In genomic region chr2:122366706-122367105, GRCm38 (mm10) we compare ENCODE assay signal across 8 mouse cellular contexts. TPM values are rescaled to one million over a fixed set of nuclear protein-coding genes. Genes with fewer than 3 reads are reported as not detected.
DNase-seq lines count a peak whose midpoint lies in the region; ATAC-seq lines count a peak whose summit lies in the region.
"Had no signal": no experiment of that assay in that cellular context is flagged by ENCODE, and none has a peak within 500 bp of the region (broad histone marks: within the 10 kb centered on the region; RNA-seq: fewer than 3 reads in every experiment).

No protein-coding gene starts in this region.

- H3K4me2 ChIP-seq in neural tube, embryonic 11.5 days (ENCODE audit: low read depth), result peak overlapping the region; percentile 87
- peak overlapping the region; percentile 90 for H3K4me2 ChIP-seq in stomach, embryonic 16.5 days (ENCODE audit: low read depth, low read length)

- peak overlapping the region; percentile 95 for H3K4me3 ChIP-seq in neural tube, embryonic 11.5 days (ENCODE audit: low read depth, low read length)
- H3K4me3 ChIP-seq in limb, embryonic 10.5 days, result peak overlapping the region; percentile 96
- H3K4me3 ChIP-seq in stomach, embryonic 16.5 days (replicated peaks; ENCODE audit: low read length), result no peak overlapping the region

- no peak for ATAC-seq in neural tube, embryonic 11.5 days (ENCODE audit: insufficient read depth, low FRiP score, low TSS enrichment)
- no peak for ATAC-seq in stomach, embryonic 16.5 days (ENCODE audit: insufficient read depth, low FRiP score)

- 26% methylated on average over 5 of the region's 5 CpGs for WGBS in neural tube, embryonic 11.5 days
- WGBS in limb, embryonic 10.5 days, result 19% methylated on average over 5 of the region's 5 CpGs
- 60% methylated on average over 5 of the region's 5 CpGs for WGBS in stomach, embryonic 16.5 days

- H3K27ac ChIP-seq in neural tube, embryonic 11.5 days (ENCODE audit: low read depth, low read length), result peak overlapping the region; percentile 31; the same call in 1 of the 2 replicates
- H3K27ac ChIP-seq in limb, embryonic 10.5 days, result no peak overlapping the region
- no peak overlapping the region for H3K27ac ChIP-seq in stomach, embryonic 16.5 days (ENCODE audit: low read length)

- DNase-seq in neural tube, embryonic 11.5 days (ENCODE audit: low spot score), result no peak
- no peak for DNase-seq in neural tube, embryonic 10.5 days (ENCODE audit: extremely low spot score, low spot score)
- DNase-seq in embryo, embryonic 9.5 days (ENCODE audit: extremely low spot score), result peak; percentile 38
- DNase-seq in limb, embryonic 10.5 days (ENCODE audit: low spot score), result no peak
- DNase-seq in testis, postnatal 10 days (ENCODE audit: low spot score), result no peak
- no peak for DNase-seq in B cell, adult 2 months
- DNase-seq: right cerebral cortex, postnatal 4 days had no signal

- H3K4me1 ChIP-seq in neural tube, embryonic 11.5 days (ENCODE audit: control insufficient read depth, insufficient read depth, low read length), result peaks cover 19% of the 10 kb centered on the region
- H3K4me1 ChIP-seq in limb, embryonic 10.5 days, result peaks cover 37% of the 10 kb centered on the region
- peaks cover 20% of the 10 kb centered on the region for H3K4me1 ChIP-seq in stomach, embryonic 16.5 days (ENCODE audit: control insufficient read depth, insufficient read depth, low read length)

- peak overlapping the region; percentile 3; the same call in 1 of the 2 replicates for H3K9ac ChIP-seq in neural tube, embryonic 11.5 days (ENCODE audit: low read length)
- H3K9ac ChIP-seq in stomach, embryonic 16.5 days (ENCODE audit: low read length), result no peak overlapping the region

- H3K36me3 ChIP-seq in neural tube, embryonic 11.5 days (ENCODE audit: control insufficient read depth, insufficient read depth, low read length), result peaks cover 4% of the 10 kb centered on the region; the same call in 1 of the 2 replicates
- peaks cover 40% of the 10 kb centered on the region for H3K36me3 ChIP-seq in limb, embryonic 10.5 days
- no peaks in the 10 kb centered on the region for H3K36me3 ChIP-seq in stomach, embryonic 16.5 days (ENCODE audit: control insufficient read depth, insufficient read depth, low read length)

- no peaks in the 10 kb centered on the region for H3K27me3 ChIP-seq in neural tube, embryonic 11.5 days (ENCODE audit: control insufficient read depth, insufficient read depth, low read length)
- peaks cover 18% of the 10 kb centered on the region for H3K27me3 ChIP-seq in limb, embryonic 10.5 days (ENCODE audit: low read depth, poor library complexity, severe bottlenecking)
- no peaks in the 10 kb centered on the region for H3K27me3 ChIP-seq in stomach, embryonic 16.5 days (ENCODE audit: control insufficient read depth, insufficient read depth, low read length)

- no peaks in the 10 kb centered on the region for H3K9me3 ChIP-seq in neural tube, embryonic 11.5 days (ENCODE audit: control insufficient read depth, low read length)
- H3K9me3 ChIP-seq in limb, embryonic 10.5 days (replicated peaks), result no peaks in the 10 kb centered on the region
- no peaks in the 10 kb centered on the region for H3K9me3 ChIP-seq in stomach, embryonic 16.5 days (replicated peaks; ENCODE audit: control insufficient read depth, low read length)

RNA-seq across cellular contexts. Expression of gene Shf, which starts 2.3 kb away (rescaled TPM):
- polyA plus RNA-seq in neural tube, embryonic 11.5 days (2014; fragmentation: Nextera tagmentation; extraction: Ambion mirVana), result 12.9 and 13.8 TPM in 2 replicates
- 5.4 TPM in 2 replicates for polyA plus RNA-seq in limb, embryonic 10.5 days (2016; fragmentation: Nextera tagmentation; extraction: Ambion mirVana)
- polyA plus RNA-seq in stomach, embryonic 16.5 days (2015; fragmentation: Nextera tagmentation; extraction: Ambion mirVana), result 1.1 and 2.5 TPM in 2 replicates

RNA-seq across cellular contexts. Expression of gene Duox1, which starts 51.2 kb away (rescaled TPM):
- 0.07 and 0.11 TPM in 2 replicates for polyA plus RNA-seq in neural tube, embryonic 11.5 days (2014; fragmentation: Nextera tagmentation; extraction: Ambion mirVana)
- 0.14 and 0.18 TPM in 2 replicates for polyA plus RNA-seq in limb, embryonic 10.5 days (2016; fragmentation: Nextera tagmentation; extraction: Ambion mirVana)
- polyA plus RNA-seq in stomach, embryonic 16.5 days (2015; fragmentation: Nextera tagmentation; extraction: Ambion mirVana), result 2.7 and 4.3 TPM in 2 replicates

RNA-seq across cellular contexts. Expression of gene Duoxa1, which starts 53.2 kb away (rescaled TPM):
- polyA plus RNA-seq in neural tube, embryonic 11.5 days (2014; fragmentation: Nextera tagmentation; extraction: Ambion mirVana), result not detected in 2 replicates
- 0.45 TPM in 1 of 2 replicates, not detected in the other for polyA plus RNA-seq in limb, embryonic 10.5 days (2016; fragmentation: Nextera tagmentation; extraction: Ambion mirVana)
- 11.4 and 17.4 TPM in 2 replicates for polyA plus RNA-seq in stomach, embryonic 16.5 days (2015; fragmentation: Nextera tagmentation; extraction: Ambion mirVana)

RNA-seq across cellular contexts. Expression of gene Slc28a2, which starts 59.6 kb away (rescaled TPM):
- polyA plus RNA-seq in neural tube, embryonic 11.5 days (2014; fragmentation: Nextera tagmentation; extraction: Ambion mirVana), result 0.13 TPM in 1 of 2 replicates, not detected in the other
- 0.09 TPM in 1 of 2 replicates, not detected in the other for polyA plus RNA-seq in limb, embryonic 10.5 days (2016; fragmentation: Nextera tagmentation; extraction: Ambion mirVana)
- 16.7 and 17.7 TPM in 2 replicates for polyA plus RNA-seq in stomach, embryonic 16.5 days (2015; fragmentation: Nextera tagmentation; extraction: Ambion mirVana)
